Mouse (Mus musculus) frontal cortex, postnatal 10 days (tissue): ENCODE measurements around the gene Ap4m1.

Experiments used
- DNase-seq, 2 experiments: peaks; one replicate each; pipeline ENCODE4 v3.0.0; 2022; ENCODE audit warnings: low spot score in 2 of 2, mixed read lengths in 1 of 2

Gene Ap4m1

GRCm38 (mm10) chr5:138171695-138172491 is at the start of gene Ap4m1, which contains the start of gene Mcm7:
Ap4m1 (plus strand) TSS chr5:138172002.
Mcm7 (minus strand) TSS chr5:138172422.
- peak; percentile 97 for DNase-seq

GRCm38 (mm10) chr5:138132425-138133064 is 39.3 kb upstream of the Ap4m1 start:
- no peak for DNase-seq

- DNase-seq, result no peak
Observed at GRCm38 (mm10) chr5:138137257-138137656, 34.5 kb upstream of the Ap4m1 start.

- no peak for DNase-seq
Observed at GRCm38 (mm10) chr5:138137935-138138549, 33.8 kb upstream of the Ap4m1 start.

GRCm38 (mm10) chr5:138138585-138138984 is 33.2 kb upstream of the Ap4m1 start:
- DNase-seq, result no peak

- DNase-seq, result no peak
Observed at GRCm38 (mm10) chr5:138154390-138154789, 17.4 kb upstream of the Ap4m1 start.

GRCm38 (mm10) chr5:138155443-138155976 is 16.3 kb upstream of the Ap4m1 start, which contains the start of gene Zfp113:
Zfp113 (minus strand) TSS chr5:138155744.
- DNase-seq, result peak; percentile 84 to 85

- no peak for DNase-seq
Observed at GRCm38 (mm10) chr5:138160224-138160762, 11.5 kb upstream of the Ap4m1 start.

- DNase-seq, result peak; percentile 90 to 93
Observed at GRCm38 (mm10) chr5:138160842-138161665, 10.7 kb upstream of the Ap4m1 start, which contains the start of gene Cops6. Cops6 (plus strand) TSS chr5:138161071.

- no peak for DNase-seq
Observed at GRCm38 (mm10) chr5:138163046-138163445, 8.8 kb upstream of the Ap4m1 start.

GRCm38 (mm10) chr5:138163610-138164009 is 8.2 kb upstream of the Ap4m1 start:
- DNase-seq, result no peak

GRCm38 (mm10) chr5:138165594-138165993 is 6.2 kb upstream of the Ap4m1 start:
- no peak for DNase-seq

GRCm38 (mm10) chr5:138170936-138171561 is 753 bp upstream of the Ap4m1 start:
- peak; percentile 89 to 93 for DNase-seq

GRCm38 (mm10) chr5:138173217-138173616 is 1.4 kb downstream of the Ap4m1 start:
- DNase-seq, result no peak

- peak; percentile 75 to 81 for DNase-seq
Observed at GRCm38 (mm10) chr5:138186950-138187638, 15.3 kb downstream of the Ap4m1 start, which contains the start of the genes Taf6 and Cnpy4. Taf6 (minus strand) TSS chr5:138187451. Cnpy4 (plus strand) TSS chr5:138187485.

- DNase-seq, result peak; percentile 61 to 70
Observed at GRCm38 (mm10) chr5:138187661-138188306, 16.0 kb downstream of the Ap4m1 start.

GRCm38 (mm10) chr5:138193771-138194727 is 22.2 kb downstream of the Ap4m1 start, which contains the start of gene Mblac1:
Mblac1 (plus strand) TSS chr5:138194314.
- peak; percentile 61 to 73 for DNase-seq
